Comparison of ENCODE assay signal across 24 mouse cellular contexts in the genomic region with DNA sequence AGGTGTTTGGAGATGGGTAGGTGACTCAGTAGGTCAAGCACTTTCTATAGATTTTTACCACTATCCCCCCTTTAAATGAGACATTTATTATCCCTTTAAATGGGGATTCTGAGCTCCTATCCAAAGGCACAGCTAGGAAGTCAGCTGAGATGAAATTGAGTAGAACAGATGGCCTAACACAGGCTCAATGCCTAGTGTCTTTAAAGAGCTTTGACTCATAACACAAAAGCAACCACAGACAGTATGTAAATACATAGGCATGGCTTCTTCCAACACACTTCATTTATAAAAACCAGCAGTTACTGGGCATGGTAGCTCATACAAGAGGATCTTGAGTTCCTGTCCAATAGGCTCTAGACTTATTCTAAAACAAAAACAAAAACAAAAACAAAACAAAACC.
"Had no signal": no experiment of that assay in that cellular context is flagged by ENCODE, and none has a peak within 500 bp of the region (broad histone marks: within the 10 kb centered on the region; RNA-seq: fewer than 3 reads in every experiment).

No protein-coding gene starts in this region.

- H3K4me1 ChIP-seq: heart, embryonic 13.5 days; heart, embryonic 15.5 days; hindbrain, embryonic 13.5 days; intestine, embryonic 15.5 days; limb, embryonic 10.5 days; limb, embryonic 12.5 days had no signal

- H3K36me3 ChIP-seq: heart, embryonic 13.5 days; heart, embryonic 15.5 days; hindbrain, embryonic 13.5 days; intestine, embryonic 15.5 days; limb, embryonic 10.5 days; limb, embryonic 12.5 days had no signal

- H3K4me3 ChIP-seq: heart, adult 2 months; heart, embryonic 13.5 days; heart, embryonic 15.5 days; hindbrain, embryonic 13.5 days; intestine, embryonic 15.5 days; left cerebral cortex, adult 2 months; limb, embryonic 10.5 days; limb, embryonic 12.5 days had no signal

- ATAC-seq: hindbrain, embryonic 16.5 days; inflammation-experienced regulatory T-cells, adult 6 months; intestine, embryonic 15.5 days; intestine, postnatal 0 days had no signal

- H3K9ac ChIP-seq: heart, embryonic 13.5 days; heart, embryonic 15.5 days; hindbrain, embryonic 13.5 days; intestine, embryonic 15.5 days; limb, embryonic 12.5 days; liver, embryonic 14.5 days had no signal

- DNase-seq: gastrocnemius, postnatal 14 days; gastrocnemius, postnatal 36 days; heart, adult 2 months; heart, postnatal 14 days; heart, postnatal 36 days; kidney, adult 18-20 months; kidney, adult 8-10 months; kidney, postnatal 10 days; kidney, postnatal 25 days; kidney, postnatal 4 days; liver had no signal

- H3K27ac ChIP-seq: heart, adult 2 months; heart, embryonic 13.5 days; heart, embryonic 15.5 days; hindbrain, embryonic 13.5 days; intestine, embryonic 15.5 days; left cerebral cortex, adult 2 months; limb, embryonic 10.5 days; limb, embryonic 12.5 days; liver, embryonic 14.5 days had no signal

- H3K27me3 ChIP-seq: hindbrain, embryonic 13.5 days; intestine, embryonic 15.5 days; limb, embryonic 12.5 days had no signal

- H3K9me3 ChIP-seq: heart, embryonic 13.5 days; heart, embryonic 15.5 days; hindbrain, embryonic 13.5 days; intestine, embryonic 15.5 days; limb, embryonic 10.5 days; limb, embryonic 12.5 days had no signal

- H3K4me2 ChIP-seq: heart, embryonic 11.5 days; heart, embryonic 13.5 days; heart, embryonic 15.5 days; hindbrain, embryonic 13.5 days; intestine, embryonic 15.5 days; limb, embryonic 12.5 days; liver, embryonic 11.5 days had no signal
